Mouse (Mus musculus): ENCODE measurements around the gene Psmd5.
"Not testable (repeated sequence)": the region's sequence is repeated elsewhere in the genome, so short reads cannot be mapped to it uniquely, and the experiment has no call there.

Gene Psmd5

DNA sequence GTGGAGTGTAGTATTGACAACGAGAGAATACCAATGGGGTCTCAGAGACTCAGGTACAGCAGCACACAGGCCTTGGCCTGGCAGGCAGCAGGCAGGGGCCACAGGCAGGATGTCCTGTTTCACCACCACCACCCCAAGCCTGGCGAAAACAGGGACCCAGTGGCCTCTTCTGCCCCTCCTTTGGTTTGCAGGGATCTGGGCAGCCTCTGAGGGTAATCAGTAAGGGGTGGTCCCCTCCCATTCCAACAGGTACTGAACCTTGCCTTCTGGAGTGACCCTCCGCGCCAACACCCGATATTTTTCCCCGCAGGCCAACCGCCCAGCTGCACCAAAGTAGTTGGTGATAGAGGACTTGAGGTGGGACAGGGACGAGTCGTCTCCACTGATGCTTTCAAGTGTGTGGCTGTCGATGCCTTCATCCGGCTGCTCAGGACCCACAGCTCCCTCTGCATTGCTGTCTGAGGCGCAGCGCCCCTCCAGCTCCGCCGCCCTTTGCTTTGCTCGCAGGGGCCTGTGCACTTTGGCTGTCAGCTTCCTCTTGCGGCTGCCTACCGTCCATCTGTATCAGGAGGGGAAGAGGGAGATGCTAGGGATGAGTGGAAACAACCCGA is 20.8 kb upstream of the Psmd5 start:
- no peak for DNase-seq

DNA sequence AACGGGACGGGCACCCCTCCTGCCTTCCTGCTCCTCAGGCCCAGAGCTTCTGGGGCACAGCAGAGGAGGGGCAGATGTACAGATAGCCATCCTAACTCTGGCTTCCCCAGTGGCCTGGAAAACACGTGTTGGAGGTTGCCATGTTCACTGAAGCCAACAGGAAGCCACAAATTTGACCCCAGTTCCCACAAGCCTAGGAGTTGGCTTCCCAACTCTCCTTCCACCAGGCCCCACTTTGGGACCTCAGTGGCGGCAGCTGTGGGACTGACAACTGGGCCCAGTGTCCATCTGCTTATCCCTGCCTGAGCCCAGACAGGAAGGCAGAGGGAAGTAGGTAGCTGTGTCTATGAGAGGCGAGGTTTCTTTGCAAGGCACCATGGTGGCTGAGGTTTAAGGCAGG is 19.2 kb upstream of the Psmd5 start:
- DNase-seq: no peak

DNA sequence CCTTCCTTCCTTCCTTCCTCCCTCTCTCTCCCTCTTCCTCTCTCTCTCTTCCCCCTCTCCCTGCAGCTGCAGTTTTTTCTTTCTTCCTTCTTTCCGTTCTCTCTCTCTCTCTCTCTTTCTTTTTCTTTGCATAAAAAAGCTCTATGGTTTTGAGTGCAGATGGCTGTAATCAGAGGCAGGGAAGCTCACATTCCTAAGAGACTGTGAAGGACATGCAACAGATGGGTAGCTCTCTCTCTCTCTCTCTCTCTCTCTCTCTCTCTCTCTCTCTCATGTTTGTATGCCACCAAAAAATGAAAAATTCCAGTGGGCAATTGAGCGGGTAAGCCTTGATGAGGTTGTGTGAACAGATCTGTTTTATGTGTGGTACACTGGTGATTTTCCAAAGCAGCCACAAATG is 9.4 kb upstream of the Psmd5 start:
- no peak for DNase-seq

DNA sequence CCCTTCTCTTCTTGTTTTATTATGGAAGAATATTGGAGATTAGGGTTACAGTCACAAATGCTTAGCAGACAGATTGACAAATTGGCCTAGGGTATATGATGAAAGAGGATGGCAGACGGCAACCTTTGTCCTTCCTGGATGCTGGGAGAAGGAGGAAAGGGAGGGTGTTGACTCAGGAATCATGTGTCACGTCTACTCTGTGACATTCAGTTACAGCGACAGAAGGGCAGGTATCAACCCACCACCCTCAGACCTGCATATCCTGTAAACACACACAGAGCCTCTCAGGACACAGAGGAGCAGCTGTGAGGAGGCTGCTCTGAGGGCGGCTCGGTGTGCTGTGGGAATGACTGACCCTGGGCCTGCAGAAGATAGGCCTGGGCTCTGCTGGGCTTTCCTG is 8.4 kb upstream of the Psmd5 start:
- no peak for DNase-seq

DNA sequence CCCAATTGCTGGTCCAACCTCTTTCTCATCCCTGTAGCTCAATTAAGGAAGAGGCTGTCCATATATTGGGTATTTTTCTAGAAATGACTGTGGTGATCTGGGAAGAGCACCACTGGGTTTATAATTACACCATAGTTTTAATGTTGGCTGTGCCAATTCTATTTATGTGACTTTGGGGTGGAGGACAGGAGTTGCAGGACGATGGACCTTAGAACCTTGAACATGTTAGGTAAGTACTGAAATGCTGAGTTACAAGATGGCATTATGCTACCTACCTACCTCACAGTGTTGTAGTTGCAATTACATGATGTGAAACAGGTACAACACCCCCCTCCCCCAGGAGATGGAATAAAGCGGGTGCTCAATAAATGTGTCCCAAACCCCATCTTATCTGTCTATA is 8.0 kb upstream of the Psmd5 start:
- no peak for DNase-seq

DNA sequence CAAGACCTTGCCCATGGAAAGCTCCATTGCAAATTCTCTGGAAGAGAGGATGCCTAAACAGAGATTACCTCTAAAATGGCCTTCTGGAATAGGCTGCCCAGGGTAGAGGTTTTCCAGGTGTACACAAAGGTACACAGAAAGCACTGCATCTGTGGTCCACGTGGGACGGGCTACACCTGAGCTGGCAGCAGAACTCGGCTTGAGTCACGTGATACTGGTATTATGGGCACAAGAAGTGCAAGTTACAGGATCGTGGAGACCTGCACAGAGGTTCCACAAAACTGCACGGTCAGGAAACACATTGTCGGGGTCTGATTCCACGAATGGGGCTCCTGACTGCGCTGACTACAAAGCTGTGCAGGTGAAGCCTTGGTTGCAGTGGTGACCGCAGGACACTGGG is 5.3 kb upstream of the Psmd5 start:
- DNase-seq: no peak

DNA sequence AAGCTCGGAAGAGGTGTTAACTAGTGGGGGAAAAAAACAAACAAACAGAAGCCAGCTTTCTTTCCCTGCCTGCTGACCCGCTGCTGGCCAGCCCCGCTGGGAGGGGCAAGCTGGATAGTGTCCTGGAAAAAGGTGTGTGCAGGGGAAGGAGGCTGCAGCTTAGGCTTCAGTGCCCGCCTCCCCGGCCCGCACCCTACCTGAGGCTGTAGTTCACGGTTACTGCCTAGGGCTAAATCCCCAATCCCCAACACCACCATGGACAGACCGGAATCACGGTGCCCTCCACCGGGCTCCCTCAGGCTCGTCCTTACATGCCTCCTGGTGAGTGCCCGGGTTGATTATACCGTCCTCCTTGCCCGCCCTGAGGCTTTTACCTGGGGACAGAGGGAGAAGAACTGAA is 497 bp downstream of the Psmd5 start, which contains the start of gene Cutal:
TSS of gene Cutal (plus strand) at position 126 of the 400 bp plus-strand sequence.
- no peak for DNase-seq

DNA sequence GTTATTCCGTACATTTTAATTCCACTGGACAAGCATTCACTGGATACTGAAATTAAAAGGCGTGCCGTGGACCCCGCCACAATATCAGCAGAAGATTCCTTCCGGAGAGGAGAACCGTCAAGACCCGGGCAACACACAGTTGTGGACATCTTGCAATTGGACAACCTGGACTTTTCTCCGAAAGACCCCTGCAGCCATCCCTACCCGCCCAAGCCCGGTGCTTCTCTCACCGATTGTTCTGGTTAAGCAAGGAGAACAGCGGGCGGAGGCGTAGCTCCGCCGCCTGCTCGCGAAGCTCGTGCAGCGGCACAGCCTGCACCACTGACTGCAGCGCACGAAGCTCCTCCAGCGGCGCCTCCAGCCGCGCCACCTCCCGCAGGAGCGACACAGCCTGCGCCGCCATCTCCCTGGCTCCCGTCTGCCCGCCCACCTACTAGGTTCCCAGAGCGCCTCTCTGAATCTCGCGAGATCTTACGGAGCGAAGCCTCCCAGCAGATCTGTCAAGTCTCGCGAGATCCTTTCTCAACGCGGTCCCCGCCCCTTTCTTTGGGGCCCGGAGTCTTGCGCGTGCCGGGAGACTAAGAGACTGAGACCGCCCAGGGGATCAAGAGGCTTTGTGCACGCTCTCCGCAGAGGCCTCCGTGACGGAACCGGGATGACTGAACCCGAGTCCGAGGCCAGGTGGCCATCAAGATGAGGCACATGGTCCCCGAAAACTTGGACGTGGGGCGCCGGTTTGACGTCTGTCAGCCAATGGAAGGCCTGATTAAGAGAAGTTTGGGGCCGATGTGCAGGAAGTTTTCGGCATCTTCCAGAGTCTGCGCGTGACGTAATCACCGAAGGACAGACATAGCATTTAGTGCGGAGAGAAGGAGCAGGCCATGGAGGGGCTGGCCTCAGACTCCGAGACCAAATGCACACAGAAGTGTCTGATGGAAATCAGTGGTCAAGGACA is 4.0 kb downstream of the Psmd5 start:
- peak; percentile 91 to 93 for DNase-seq

DNA sequence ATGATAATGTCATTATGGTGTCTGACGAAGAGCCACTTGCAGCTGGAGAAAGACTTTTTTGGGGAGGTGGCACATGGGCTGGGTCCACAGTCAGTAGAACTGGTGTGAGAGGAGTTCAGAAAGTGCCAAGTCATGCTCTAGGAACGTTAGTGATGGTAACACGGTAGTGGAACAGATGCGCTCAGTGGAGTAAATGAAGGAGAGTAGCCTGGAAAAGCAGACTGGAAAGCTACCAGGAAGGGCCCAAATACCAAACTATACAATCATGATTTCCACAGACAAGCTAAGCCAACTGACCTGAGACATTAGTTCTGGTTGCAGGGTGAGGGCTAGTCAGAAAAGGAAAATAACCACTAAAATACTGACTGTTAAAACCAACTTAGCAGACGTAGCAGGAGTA is 5.1 kb downstream of the Psmd5 start:
- DNase-seq: no peak

DNA sequence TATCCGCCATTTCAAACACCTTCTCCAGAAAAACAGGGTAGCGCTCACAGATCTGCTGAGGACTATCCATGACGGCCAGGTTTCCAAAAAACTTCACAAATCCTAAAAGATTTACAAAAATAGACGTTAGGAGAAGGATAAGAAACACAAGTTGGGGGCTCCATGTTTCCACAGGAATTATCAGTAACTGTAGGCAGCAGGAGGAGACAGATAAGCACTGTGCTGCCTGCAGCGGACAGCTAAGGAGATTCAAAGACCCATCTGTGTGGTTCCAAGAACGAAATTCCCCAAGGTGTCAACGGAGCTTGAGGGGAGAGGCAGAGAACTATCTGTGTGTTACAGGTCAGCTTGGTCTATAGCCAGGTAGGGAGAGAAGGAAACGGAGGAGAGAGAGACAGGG is 17.0 kb downstream of the Psmd5 start:
- no peak for DNase-seq

DNA sequence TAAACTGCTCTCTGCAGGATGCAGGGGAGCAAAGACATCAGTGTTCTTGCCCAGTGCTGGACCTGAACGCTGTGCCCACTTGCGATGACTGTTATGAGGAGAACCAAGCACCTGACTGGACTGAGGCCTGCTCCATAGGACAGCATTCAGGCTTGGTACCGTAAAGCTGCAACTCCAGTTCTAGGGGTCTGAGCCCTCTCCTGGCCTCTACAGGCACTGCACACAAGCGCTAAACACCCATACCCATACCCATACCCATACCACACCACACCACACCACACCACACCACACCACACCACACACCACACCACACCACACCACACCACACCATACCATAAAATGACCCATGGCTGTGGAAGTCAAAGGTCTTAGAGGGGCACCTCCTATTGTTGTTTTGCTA is 19.5 kb downstream of the Psmd5 start:
- no peak for DNase-seq

DNA sequence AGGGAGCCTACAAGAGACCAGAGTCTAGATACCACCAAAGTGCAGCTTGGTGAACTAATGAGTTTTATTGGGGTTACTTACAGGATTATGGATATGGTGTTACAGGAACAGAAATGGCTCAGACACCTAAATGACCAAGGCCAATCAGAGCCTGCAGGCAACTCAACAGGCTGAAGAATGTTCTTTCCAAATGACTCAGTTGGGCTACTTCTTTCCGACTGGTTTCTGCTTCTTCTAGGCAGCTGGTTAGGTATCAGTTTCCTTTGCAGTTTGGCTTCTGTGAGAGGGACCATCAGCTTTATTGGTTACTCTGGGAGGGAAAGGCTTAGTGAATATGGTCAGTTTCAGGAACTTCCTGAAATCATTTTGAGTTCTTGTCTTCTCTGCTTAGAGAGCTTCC is 27.1 kb downstream of the Psmd5 start:
- DNase-seq: no peak

DNA sequence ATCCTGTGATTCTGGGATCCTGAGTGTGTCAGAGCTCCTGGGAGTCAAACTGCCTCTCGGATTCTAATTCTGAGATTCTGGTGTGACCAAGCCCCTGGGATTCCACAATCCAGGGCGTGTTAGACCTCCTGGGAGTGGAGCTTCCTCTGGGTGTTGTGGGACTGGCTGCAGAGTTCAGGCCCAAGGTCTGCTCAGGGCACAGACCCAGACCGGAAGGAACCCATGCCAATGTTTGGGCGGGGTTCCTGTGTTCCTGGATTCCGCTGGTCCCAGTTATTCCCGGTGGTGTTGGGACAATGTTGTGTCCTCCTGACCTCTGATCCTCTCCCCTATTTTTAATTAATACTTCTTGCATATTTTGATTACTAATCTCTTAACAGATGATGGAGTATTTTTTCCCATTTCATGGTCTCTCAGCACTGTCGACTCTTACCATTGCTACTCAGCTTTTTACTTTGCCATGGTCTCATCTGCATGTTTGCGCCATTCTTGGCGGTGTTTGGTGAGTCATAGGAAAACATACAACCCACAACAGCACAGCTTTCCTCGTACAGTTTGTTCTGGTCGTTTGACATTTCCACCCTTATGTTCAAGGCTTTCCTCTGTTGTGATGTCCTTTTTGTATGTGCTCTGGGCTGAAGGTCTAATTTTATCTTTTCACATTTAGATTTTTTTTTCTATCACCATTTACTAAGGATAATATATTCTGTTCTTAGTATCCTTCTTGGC is 31.4 kb downstream of the Psmd5 start:
- no peak for DNase-seq

DNA sequence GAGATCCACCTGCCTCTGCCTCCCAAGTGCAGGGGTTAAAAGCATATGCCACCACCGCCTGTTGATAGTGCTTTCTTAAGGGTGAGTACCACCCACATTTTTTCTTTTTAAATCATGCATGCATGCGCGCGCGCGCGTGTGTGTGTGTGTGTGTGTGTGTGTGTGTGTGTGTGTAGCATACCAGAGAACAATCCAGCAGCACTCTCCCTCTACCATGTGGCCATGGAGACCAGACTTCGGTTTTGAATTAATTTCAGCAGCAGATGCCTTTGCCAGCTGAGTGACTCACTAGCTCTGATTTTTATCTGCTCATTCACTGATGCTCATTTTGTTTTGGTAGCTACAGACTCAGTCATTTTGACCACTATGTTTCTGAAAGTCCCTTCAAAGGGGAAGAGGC is 33.1 kb downstream of the Psmd5 start:
- DNase-seq: no peak

DNA sequence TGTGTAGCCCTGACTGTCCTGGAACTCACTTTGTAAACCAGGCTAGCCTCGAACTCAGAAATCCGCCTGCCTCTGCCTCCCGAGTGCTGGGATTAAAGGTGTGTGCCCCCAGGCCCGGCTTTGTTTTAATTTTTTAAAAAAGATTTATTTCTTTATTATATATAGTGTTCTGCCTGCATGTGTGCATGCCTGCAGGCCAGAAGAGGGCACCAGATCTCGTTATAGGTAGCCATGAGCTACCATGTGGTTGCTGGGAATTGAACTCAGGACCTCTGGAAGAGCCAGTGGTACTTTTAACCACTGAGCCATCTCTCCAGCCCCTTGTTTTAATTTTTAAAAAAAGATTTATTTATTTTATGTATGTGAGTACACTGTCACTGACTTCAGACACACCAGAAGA is 34.6 kb downstream of the Psmd5 start:
- not testable (repeated sequence) for DNase-seq

DNA sequence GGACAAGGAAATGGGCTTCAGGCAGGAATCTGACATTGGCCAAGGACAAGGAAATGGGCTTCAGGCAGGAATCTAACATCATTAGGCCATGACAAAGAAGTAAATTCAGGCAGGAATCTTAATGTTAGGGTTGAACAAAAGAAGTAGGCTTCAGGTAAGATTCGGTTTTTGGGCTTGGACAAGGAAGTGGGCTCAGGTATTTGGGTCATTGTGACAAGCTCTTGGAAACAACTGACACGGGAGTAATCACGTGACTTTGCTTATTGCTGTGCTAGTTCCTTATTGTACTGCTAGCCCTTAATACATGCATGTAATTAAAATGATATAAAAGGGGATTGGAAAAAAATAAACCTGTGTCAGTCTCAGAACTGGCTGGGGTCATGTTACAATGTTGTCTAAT is 39.1 kb downstream of the Psmd5 start:
- DNase-seq: no peak

DNA sequence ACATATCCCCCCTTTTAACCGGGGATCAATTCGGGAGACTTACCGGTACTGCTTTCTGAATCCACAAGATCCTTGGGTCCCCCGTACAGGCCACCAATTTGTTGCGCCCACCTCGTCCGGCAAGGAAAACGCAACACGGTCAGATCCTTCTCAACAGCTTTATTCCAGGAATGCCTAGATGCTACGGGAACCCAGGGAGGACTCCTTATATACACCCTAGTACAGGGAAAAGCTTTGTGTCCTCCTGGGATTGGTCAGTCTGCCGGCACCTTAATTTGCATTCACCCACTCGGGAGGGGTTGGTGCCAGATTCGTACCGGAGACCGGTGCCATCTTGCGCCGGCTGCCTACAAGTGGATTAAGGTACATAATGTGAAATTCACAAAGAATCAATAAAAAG is 41.1 kb downstream of the Psmd5 start:
- no peak for DNase-seq

DNA sequence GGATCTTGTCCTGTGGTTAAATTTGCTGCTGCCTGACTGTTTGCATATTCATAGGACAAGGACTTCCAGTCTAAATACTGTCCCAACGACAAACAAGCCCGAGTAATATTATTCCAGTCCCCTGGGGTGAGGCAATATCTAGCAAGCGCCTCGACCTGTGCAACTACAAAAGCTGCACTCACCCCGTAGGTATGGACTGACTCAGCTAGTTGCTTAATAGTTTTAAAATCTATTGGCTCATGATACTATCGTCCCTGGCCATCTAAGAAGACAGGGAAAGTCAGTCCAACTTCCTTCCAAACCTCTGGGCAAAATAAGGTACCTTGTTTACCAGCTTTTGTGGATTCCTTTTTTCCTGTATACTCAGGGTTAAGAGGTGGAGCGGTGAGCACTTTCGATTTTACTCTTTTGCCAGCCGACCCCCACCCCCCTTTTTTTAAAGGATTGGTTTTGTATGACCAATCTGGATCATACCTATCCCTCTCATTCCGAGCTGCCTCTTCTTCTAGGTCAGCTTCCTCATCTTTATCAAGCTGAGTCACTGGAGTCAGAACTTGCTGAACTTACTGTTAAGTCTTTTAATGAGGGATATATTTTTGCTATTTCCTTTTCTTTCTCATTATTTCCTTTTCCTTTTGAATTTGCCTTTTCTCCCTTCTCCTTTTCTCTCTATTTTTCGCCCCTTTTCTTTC is 41.9 kb downstream of the Psmd5 start, which contains the start of gene Gm34653:
TSS of gene Gm34653 (plus strand) at position 242 of the 692 bp plus-strand sequence.
- DNase-seq: not testable (repeated sequence)

DNA sequence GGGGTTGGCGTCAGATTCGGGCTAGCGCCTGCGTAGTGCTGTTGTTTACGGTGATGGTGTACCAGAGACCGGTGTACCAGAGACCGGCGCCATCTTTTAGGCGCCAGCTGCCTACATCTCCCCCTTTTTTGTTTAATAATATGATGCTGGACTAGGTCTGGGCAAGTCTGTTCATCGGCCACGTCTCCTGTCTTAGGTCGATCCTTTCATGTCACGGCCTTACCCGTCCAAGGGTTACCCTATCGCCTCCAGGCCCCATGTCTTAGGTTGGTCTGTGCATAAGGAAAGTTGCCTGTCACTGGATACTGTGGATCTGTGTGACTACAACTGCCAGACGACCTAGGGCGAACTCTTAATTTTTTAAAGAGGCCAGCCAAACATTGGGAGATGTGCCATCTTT is 44.7 kb downstream of the Psmd5 start:
- DNase-seq: not testable (repeated sequence)

DNA sequence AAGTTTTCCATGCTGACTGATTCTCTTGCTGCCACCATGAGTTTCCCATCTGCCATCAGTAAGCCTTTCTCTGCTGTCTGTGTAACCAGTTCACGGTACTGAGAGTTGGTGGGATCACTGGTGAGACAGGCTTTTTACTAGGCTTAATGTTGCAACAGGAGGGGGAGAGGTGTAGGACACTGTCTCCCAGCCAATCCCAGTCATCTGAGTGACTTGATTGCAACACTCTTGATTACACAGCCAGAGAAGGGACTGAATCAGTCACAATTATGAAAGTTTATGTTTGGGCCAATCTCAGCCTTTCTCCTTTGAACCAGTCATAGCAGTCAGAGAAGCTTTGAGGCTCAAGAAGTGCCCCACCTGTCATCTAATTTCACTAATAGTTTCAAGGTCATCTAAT is 46.7 kb downstream of the Psmd5 start:
- no peak for DNase-seq

DNA sequence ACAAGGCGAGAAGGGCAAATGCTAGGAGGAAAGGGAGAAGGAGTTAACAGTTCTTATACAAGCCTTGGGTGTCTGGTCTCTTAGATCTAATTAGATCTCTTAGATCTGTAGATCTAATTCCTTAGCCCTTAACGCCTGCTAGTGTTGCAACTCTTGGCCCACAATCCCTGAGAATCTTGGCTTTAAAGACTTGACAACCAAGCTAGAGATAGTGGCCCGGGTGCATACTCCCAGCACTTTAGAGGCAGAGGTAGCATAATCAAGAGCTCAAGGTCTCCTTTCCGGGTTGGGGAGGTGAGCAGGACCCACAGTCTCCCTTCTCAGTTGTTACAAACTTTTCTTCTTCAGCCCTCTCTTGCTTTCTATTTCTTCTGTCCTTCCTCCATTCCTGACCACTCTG is 47.2 kb downstream of the Psmd5 start:
- no peak for DNase-seq

DNA sequence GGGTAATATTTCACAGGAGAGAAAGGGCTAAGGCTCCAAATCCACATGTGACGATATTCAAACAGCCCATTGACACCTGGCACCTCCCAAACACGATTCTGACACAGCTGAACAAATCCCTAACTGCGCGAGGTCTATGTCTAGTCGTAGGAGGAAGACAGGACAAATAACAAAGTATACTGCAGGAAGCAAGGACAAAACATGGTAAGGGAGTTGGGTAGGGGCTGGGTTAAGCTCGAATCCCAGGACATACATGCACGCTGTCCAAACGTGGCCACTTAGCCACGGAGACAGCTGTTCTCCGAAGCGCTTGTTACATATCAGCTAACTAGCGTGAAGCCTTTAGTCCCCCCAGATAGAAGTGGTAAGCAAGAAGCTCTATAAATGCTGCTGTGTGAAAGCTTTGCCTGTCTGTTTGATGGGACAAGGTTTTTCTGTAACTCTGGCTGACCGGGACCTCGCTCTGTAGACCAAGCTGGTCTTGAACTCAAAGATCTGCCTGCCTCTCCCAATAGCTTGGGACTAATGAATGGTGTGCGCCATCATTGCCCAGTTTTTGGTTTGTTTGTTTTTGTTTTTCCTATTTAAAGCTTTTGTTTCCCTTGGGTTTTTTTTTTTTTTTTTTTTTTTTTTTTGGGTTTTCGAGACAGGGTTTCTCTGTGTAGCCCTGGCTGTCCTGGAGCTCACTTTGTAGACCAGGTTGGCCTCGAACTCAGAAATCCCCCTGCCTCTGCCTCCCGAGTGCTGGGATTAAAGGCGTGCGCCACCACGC is 48.1 kb downstream of the Psmd5 start:
- no peak for DNase-seq

Measured in cerebellum, postnatal 25 days (tissue).